Mouse (Mus musculus) frontal cortex, postnatal 25 days (tissue): Measurements from ENCODE around the gene Satb2.
A peak's percentile ranks its signal among the peaks of the same experiment; 100 is the strongest.

Experiments used
- DNase-seq, 2 experiments: peaks; one replicate each; pipeline ENCODE4 v3.0.0; 2022; ENCODE audit warnings: low spot score in 2 of 2

The Satb2 gene

DNA sequence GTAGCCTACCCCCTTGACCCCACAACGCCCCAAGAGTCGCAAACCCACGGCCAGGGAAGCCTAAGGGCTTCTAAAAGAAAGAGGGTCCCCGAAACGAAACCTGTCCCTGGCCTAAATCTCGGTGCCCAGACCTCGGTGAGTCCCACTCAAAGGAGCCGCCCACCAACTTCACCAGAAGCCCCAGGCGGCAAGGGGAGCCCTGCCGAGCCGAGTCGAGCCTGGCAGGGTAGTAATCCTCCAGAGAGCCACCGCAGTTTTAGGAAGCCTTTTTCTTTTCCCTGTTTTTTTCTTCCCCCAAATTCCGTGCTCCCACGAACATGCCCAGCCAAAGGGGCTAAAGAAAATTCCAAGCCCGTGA lies 4.9 kb downstream of the Satb2 start:
- DNase-seq = no peak

DNA sequence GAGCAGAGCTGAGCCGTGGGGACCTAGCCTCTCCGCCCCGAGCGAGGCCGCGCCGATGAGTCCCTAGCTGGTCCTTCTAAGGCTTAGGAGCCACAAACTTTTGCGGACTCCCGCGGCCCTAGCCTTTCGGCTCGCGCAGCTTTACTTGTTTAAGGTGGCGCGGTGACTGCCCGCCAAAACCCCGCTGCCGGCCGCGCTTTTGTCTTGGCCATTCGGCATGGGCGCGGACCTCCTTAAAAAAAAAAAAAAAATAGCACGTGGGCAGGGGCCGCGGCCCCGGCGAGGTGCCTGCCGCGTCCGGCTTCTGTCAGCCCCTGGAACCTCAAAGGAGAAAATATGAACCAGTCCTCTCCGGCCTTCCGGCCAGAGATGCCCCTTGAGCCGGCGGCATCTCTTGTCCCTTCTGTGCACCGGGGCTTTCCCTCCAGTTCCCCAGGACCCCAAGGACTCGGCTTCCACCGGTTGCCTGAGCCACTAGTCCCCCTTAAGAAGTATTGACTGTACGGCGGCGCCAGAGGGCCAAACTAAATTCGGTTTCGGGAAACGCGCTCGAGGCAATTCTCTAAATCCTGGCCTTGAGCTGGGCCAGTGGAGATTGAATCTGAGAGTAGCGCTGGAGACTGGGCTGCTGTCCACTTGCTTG lies 5.4 kb downstream of the Satb2 start:
- peak; percentile 93 to 94 for DNase-seq

DNA sequence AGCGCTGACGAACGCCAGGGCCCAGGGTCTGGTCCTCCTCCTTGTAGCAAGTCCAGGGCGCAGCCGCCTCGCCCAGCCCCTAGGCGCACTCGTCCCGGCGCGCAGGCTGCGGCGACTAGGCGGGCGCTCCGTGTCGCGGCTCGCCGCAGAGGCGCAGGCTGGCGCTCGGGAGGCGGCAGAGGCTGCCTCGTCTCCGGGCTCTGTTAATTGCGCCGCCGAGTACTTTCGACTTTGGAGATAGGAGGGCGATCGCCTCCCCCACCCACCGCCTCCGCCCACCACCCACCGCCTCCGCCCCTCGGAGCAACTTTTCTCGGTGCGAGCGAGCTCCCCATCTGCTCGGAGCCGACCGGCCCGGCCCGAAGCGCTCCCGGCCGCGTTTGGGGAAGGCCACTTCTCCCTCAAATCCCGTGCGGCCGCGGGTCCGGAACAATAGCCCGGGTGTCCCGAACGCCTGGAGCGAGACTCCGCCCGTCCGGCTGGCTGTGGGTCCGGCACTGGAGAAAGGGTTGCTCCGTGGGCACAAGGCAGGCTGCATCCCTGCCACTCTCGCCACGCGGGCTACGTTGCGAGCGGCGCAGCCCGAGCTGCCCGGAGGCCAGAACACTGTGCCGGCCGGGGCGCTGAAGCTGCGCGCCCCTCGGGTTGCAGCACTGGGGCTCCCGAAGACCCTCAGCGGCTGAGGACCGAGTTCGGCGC lies 6.0 kb downstream of the Satb2 start:
- DNase-seq = no peak

DNA sequence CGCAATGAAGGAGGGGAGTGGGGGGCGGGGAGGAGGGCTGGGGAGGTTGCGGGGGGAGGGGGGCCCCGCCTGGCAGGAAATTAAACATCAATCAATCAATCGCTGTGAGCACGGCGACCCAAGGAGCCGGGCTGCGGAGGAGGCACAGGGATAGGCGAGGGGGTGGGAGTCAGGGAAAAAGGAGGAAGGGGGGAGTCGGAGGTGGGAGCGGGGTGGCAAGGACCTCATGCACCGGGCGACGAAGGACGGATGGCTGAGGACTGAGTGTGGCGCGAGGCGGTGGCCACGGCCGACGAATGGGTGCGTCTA lies 6.6 kb downstream of the Satb2 start:
- DNase-seq = no peak

DNA sequence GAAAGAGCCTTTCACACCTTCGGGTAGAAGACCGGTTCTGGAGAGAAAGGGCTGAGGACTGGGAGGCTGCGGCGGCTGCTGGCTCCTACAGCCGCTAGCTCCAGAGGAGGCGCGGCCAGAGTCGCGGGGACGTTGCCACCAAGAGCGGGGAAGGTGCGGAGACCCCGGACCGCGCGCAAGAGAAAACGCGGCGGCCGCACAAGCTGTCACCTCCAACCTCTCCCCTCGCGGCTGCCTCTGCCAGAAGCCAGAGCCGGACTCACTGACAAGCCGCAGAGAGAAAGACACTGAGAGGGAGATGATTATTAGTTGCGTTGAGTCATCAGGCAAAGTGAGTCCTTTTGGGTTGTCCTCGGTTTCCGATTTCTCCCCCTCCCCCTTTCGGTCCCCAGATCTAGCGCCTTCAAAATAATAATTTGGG lies 7.0 kb downstream of the Satb2 start:
- DNase-seq = no peak

DNA sequence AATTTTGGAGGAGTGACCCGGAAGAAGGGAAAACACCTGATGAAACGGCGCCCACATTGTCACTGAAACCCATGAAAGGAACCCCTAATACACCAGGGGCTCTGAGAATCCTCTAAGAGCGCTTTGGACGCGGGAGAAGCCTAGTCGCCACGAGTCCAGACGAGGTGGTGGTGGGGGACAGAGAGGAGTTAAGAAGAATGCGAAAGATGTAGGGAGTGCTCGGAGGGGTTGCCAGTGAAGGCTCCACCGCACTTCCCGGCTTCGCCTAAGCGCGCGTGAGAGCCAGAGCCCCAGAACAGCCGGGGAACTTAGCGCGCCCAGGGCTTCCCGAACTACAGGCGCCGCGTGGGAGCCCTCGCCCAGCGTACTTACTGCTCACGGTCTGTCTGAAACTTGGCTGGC lies 7.7 kb downstream of the Satb2 start:
- no peak for DNase-seq

DNA sequence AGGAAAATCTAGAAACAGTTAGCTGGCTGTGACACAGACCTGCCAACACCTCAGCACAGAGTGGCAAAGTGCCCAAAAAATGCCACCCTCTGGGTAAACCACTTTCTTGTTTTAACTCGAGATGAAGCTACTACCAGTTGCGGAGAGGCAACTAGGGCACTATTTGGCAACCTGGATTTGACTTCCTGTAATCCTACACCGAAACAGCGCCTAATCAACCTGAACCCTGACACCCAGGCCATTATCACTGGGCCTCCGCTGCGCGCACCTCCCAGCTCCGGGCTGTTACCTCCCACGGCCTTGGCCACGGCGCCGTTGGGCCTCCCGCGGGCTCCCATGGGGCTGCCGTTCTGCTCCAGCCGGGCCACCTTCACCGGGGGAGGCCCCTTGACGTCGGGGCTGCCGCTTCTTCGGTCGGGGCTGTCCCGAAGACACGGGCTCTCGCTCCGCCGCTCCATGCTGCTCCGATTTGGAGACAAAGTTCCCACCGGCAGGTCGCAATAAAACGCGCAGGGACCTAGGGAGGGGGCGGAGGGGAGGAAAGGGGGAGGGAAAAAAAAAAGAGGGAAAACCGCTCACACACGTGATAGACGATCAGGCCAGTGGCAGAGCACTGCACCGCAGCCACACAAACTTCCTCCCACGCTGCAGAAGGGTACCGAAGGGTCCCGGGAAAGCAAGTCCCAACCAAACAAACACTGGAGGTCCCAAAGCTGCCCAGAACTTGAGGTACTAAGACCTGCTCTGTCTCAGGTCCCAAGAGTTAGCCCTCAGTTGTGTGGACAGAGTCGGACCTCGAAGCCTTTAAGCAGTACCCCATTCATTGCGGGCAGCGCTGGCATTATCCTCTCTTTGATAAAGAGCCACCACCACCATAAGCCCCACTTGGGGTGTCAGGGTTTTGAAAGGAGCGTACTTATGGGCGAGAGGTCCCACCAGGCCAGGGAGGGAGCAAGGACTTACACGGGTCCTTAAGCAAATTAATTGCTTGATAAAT lies 8.8 kb downstream of the Satb2 start:
- no peak for DNase-seq

DNA sequence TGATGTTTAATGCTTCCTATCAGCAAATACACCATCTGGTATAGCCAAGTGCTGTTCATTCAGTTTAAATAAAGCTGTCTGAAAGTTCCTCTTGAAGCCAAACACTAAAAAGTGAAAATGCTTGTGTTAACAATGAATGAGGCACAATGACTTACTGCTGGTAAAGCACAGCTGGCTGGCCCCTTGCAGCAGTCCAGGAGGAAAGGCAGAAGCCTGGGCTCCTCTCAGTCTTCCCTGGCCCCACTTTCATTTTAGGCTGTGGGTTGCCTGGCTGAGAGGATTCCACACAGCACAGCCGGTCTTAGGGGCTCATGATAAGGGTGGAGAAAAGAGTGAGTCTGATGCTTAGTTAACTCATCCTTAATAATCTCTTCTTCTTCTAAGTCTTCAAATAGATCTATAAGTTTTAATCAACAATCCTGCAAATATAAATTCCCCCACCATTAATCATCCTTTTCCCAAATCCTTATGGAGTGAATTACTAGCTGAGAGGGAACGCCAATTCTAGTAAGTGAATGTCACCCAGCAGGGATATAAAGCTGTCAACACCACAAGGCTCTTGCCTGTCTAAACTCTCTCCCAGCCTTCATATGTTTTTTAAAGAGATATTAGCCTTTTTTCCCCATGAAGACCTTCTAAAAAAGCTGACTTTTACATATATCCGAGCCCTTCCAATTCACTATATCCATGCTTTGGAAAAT lies 12.4 kb downstream of the Satb2 start:
- no peak for DNase-seq

DNA sequence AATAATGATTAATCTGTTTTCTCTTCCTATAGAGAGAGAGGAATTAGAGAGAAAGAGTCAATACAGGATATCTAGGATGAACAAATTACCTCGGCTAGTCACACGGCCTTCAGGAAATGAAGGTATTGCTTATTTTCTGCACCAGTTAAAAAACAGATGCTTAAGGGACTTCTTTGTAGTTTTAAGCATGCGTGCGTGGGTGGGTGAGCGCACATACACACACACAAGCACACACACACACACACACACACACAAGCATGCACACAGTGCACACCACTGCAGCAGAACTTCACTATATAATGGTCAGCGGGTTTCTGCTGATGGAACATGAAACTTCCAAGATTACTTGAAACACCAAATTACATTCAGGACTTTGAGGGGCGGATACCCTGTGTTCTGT lies 14.0 kb downstream of the Satb2 start:
- no peak for DNase-seq

DNA sequence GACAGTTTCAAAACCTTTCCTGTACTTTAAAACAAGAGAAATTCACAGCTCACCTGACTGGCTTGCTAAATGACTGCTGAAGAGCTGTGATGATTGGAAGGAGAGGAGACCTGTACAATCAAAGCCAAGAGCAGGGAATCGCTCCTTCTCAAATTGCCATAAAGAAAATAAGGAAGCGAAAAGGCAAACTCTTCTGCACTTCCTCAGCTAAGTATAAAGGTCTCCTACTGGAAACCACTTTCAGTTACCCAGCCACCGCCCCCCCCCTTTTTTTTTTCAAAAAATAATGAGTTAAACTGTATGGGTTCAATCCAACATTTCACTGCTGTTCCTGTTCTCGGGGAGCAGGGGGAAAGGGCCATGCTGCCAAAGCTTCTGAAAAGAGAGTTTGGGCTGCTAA lies 15.2 kb downstream of the Satb2 start:
- no peak for DNase-seq

DNA sequence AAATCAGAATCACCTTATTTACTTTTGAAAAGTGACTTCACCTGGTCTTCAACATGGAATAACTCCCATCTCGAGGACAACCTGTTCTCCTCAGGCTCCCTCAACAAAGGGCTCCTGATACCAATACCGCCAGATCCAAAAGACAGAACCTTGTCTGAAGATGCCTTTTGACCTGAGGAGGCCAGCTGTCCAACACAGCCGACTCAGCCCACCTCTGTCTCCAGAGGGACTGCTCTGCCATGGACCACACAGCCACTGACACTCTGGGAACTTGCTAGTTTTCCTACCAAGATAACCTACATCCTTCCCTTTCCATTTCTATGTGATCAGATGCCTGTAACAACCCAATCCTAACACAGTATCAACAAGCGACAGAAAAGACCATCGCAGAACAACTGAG lies 19.5 kb downstream of the Satb2 start:
- DNase-seq = no peak

DNA sequence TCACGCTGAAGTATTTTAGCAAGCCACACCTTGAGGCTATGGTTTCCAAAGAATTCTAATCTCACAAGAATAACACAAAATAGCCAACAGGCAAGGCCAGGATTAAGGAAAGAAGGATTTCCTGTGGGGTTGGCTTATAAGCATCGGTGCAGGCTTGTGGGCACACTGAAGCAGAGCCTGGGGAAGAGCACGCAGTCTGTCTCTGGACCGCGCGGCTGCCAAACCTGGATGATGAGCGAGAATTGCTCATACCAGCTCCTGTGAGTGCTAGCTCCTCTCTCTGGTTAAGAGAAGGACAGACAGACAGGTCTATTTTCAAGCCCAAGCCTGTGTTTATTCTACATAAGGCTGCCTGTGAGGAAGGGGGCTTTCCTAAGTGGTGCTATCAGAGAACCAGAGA lies 20.5 kb downstream of the Satb2 start:
- no peak for DNase-seq

DNA sequence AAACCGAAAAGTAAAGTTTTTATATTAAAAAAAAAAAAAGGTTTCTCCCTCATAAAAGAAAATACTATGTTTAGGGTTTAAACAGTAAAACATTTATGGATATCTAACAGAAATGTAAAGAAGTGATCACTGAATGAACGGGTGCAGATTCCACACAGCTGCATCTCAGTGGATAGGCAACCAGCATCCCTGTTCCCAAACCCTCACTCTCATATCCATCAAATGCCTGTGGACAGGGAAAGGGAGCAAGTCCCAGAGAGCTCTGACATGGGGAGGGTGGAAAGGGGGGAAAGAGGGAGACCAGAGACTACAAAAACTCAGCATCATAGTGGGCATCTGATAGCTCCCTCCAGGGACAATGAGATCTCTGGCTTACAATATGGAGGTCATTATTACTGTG lies 21.6 kb downstream of the Satb2 start:
- no peak for DNase-seq

DNA sequence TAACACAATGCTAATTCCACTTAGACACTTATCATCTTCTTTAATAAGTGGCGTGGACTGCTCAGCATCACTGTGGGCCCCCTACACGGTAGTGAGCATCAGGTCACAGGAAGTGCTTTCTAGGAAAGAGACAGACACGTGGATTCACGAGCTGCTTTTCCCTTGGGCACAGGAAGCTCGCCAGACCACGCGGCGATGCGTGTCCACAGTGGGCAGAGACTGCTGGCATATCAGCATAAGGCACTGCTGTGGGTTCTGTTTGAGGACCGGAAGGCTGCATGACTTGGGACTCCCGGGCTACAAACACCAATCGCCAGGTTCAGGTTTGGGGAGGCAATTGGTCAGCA lies 22.7 kb downstream of the Satb2 start:
- DNase-seq = no peak

DNA sequence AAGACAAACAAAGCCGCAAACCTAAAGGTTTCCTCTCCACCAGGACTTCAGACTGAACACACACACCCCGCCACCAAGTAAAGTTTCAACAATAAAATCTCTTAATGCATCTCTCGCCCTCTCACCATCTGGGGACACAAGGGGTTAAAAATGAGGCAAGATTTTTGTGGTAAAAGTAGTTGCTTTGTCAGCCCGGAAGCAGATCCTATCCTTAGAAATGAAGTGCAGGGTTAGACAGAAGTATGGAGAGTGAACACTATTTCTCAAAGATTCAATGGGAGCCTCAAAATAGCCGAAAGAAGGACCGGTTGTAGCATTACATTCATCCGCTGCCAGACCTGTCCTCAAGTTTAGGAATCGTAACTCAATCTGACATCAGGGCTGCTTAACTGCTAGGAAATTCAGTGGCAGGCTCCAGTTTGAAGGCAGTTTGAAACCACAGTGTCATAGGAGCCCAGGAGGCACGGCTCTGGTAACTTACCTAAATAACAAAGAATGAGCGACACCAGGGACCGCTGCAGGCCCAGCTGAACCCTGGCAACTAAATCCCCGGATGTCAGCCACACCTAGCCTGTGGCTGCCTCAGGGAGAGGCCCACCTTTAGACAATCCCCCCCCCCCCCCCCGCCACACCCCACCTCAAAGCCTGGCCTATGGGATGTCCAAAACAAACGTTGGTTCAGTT lies 23.3 kb downstream of the Satb2 start:
- no peak for DNase-seq

DNA sequence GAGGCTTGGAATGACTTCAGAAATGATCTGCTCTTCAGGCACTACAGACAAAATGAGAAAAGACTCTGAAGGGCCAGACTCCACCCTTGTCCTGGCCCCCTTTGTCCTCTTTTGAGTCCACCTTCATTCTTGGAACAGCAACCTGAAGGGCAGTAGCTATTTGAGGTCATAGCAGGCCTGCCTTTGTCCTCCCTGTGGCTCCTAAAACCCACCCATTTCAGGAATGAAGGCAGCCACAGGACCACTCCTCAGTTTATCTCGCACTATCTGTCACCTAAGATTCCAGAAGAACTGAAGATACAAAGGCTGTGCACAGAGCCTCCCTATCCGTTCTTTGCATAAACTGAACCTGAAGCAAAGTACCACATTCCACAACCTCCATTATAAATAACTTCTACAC lies 24.9 kb downstream of the Satb2 start:
- DNase-seq = no peak

DNA sequence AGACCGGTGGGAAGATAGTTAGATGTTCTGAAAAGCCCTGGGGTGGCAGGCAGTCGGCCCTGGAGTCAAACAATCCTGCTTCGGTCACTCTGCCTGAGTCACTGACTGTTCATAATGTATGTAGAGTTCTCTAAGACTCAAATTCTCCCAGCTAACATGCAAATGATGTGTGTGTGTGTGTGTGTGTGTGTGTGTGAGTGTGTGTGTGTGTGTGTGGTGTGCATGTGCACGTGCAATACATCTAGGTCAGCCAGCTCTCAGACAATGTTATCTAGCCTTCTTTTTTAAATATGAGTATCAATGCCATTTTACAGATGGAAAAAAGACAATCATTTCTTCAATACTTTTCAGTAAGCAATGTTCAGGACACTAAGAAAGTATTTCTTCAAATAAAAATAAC lies 26.5 kb downstream of the Satb2 start:
- DNase-seq = no peak

DNA sequence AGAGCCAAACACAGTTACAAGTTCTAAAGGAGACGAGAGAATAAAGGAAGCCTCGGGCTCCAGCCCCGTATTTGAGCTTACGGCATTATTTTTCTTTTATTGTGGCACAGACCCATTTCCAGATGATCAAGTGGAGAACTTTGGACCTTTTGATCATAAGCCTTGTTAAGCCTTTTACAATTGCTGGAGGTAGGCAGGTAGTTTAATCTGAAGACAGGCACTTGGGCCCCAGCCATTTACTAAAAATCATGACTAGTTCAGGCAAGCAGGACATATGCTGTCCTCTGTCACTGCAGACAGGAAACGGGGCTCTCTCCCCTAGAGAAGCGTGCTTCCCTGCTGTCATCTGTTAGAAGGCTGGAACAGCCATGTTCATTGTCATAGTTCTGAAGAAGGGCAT lies 26.9 kb downstream of the Satb2 start:
- DNase-seq = no peak

DNA sequence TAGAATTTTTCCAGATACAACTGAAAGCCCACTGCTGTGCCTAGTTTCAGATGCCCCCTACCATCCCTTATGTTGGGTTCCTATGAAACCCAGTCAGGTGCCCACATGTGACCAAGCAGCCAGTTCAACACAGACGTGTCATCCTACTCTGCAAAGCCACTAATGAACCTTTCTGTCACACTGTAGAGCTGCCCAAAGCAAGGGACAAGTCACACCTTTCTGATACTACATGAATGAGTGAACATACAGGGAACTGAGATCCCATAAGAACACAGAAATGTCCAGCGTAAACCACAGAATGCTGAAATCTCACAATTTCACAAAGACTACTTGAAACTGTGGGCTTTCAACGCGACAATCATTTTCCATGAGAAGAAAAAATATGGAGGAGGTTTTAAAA lies 39.0 kb downstream of the Satb2 start:
- no peak for DNase-seq

DNA sequence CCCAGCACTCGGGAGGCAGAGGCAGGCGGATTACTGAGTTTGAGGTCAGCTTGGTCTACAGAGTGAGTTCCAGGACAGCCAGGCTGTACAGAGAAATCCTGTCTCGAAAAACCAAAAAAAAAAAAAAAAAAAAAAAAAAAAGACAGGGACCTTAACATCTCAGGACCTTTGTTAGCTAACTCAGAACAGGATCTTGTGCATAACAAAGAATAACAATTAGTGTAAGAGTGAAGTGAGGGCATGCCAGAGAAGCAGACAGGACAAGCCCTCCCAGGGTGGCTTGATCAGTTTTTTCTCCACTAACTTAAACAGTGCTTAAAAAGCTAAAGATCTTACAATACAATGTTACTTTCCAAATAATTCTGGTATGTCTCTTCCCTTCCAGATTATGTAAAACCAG lies 40.0 kb downstream of the Satb2 start:
- DNase-seq = no peak

DNA sequence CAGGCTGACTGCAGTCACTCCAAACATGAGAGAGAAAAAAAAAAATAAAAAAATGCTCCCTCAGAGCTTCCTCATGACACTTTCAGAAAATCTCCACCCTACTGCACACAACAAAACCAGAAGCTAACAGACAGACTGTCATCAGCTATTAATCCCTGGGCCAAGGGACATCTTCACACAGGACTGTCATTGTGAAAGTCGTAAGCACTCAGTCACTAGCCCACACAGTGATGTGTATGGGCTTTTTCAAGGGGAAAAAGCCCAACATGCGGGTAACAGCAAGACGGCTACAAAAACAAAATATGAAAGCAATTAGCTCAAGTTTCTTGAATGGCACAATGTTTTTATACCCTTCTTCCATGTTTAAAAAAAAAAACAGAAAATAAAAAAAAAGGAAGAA lies 41.9 kb downstream of the Satb2 start:
- DNase-seq = no peak

DNA sequence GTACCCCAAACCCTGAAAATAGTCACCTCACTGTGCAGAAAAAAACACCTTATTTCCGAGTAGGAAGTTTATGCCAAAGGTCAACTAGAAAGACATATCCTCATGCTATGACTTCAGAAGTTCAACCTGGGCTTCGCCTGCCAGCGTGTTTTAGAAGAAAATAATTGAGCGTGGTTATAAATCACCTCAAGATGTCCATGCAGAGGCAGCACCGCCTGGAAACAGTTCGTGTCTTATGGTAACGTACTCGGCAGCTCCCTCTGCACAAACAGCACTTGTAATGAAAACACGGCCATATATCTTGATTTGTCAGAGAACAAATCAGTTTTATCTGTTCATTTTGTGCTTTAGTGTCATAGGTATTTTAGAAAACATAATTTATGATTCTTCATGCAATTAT lies 44.6 kb downstream of the Satb2 start:
- no peak for DNase-seq
